Mouse (Mus musculus) bone marrow macrophage, adult 2 months (primary cell): ENCODE results near the gene Tjp1. TPM values are rescaled to one million over a fixed set of nuclear protein-coding genes. Genes with fewer than 3 reads are reported as not detected.

Source experiments
- H3K27ac ChIP-seq: 2 replicates; pipeline ENCODE4 v1.5.1; 2012; ENCODE audit warnings: low read depth, low read length; ENCODE audit not compliant: insufficient read depth
- H3K4me1 ChIP-seq: 2 replicates; pipeline ENCODE4 v1.6.1; 2012; ENCODE audit warnings: low read length; ENCODE audit not compliant: control insufficient read depth, insufficient read depth
- H3K4me3 ChIP-seq: 2 replicates; pipeline ENCODE4 v1.5.1; 2012; ENCODE audit warnings: mild to moderate bottlenecking, low read length, moderate library complexity; ENCODE audit not compliant: insufficient read depth
- CTCF ChIP-seq: IDR thresholded peaks from 2 replicates; pipeline ENCODE4 v1.5.1; 2012; ENCODE audit warnings: low read depth, mild to moderate bottlenecking, low read length, moderate library complexity
- POLR2A ChIP-seq: IDR thresholded peaks from 2 replicates; pipeline ENCODE4 v1.6.1; 2012; ENCODE audit warnings: mild to moderate bottlenecking, low read depth, low read length, borderline replicate concordance
- polyA plus RNA-seq: library from polyadenylated mRNA; stranded (reverse); fragments of >200 nt; gene quantifications from 2 replicates; pipeline ENCODE4 v1.2.4, GENCODE M21; 2012; ENCODE audit not compliant: missing spikeins, insufficient read depth, insufficient read length

Tjp1 gene
- polyA plus RNA-seq, 1 experiment: 0.87 TPM

DNA sequence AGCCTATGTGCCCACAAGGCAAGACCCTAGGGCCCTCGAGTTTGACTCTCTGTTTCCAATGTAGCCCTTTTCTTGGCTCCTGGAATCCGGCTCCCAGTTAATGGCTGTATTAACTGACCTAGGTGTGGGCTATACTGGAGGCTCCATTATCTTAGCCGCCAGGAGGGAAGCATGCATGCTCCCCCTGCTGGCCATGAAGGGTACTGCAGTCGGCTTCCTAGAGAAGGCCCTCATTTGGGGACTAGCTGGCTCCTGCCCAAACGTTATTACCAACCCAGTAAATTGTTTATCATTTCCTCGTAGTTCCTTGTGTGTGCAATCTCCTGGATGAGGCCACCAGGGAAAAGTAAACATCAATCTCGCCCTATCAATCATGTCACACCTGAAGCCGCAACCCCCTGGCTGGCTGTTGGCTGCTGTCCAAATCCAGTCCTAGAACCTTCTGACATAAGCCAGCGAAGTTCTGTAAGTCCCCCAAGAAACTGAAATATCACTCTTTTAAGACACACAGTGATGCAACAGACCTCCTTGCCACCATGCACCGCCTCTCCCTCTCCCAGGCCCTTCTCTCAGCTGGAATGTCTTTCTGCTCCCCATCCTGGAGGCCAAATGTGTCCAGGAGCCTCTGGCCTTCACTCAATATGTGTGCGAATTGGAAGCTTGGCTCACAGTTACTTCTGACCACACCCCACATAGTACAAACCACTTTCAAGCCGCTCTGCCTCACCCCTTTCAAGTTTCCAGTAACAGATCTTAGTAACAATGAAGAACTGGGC lies 7.6 kb downstream of the Tjp1 start:
- Histone ChIP-seq H3K27ac (no peak overlapping the region), H3K4me1 (no peaks in the 10 kb centered on the region), H3K4me3 (no peak overlapping the region)
- TF ChIP-seq POLR2A (no peak), CTCF (peak; percentile 82)

DNA sequence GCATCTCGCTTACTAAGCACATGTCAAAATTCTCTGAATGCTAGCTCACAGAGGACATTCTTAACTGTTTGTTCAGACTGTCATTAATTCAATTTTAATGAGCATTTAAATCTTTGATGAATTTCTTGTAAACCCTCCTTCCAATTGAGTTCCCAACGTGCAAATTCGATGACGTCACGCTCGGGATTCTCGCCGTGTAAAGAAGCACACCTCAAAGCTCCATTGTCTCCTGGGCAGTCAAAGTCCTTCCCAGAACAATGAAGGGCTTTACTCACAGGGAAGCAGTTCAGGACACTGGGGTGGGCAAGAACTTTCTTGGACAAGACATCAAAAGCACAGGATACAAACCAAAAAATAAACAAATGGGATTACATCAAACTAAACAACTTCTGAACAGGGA lies 10.7 kb downstream of the Tjp1 start:
- no peak overlapping the region for H3K4me3 ChIP-seq
- H3K4me1 ChIP-seq: no peaks in the 10 kb centered on the region
- H3K27ac ChIP-seq: no peak overlapping the region
- TF ChIP-seq POLR2A: no peak
- TF ChIP-seq CTCF: no peak

DNA sequence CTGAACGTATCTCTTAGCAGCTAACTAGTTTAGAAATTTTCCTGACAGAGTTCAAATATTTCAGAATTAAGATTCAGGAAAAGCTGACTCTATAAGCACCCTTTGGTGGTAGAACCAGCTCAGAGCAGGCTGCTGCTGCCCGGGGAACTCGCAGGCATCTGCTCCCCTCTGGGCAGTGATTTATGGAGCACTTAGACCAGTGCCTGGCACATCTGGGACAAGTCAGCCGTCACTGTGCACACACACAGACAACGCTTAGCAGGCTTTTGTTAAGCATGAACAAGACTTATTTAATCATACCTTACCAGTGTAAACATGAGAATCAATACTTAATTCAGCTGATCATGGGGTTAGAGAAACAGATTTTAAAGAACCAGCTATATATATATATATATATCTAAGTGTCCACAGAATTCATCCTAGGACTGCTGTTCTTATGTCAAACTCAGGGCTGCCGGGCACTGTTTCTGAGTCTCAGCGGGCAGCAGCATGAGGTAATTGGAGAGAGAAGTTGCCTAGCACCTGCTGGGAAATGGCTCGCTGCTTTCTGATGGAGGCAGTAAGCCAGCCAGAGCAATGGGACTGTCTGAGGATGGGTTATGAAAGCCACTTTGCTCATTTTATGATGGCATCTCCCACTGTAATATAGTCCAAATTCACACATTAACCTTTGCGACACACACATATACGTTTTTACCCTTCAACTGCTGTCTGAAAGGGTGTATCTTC lies 14.0 kb downstream of the Tjp1 start:
- H3K4me1 ChIP-seq: no peaks in the 10 kb centered on the region
- H3K27ac ChIP-seq: no peak overlapping the region
- TF ChIP-seq CTCF: no peak
- TF ChIP-seq POLR2A: no peak
- no peak overlapping the region for H3K4me3 ChIP-seq

DNA sequence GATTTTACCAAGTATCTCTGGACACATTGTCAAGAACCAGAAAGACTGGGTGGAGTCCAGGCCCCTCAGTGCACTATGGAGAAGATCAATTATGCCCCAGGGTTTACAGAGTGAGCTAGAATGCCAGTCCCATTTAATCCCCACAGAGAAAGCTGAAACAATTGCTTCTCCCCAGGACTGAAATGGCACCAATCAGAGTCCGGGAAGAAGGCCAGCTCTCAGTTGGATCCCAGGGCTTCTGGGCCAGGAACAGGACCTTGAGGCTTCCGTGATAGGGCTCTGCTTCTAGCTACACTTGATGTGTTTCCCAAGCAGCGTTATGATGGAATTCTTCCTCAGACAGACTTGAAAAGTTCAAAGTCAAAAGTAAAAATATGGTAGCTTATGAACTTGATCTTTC lies 18.2 kb downstream of the Tjp1 start:
- H3K27ac ChIP-seq: no peak overlapping the region
- H3K4me1 ChIP-seq: no peaks in the 10 kb centered on the region
- no peak for TF ChIP-seq CTCF
- TF ChIP-seq POLR2A: no peak
- H3K4me3 ChIP-seq: no peak overlapping the region

DNA sequence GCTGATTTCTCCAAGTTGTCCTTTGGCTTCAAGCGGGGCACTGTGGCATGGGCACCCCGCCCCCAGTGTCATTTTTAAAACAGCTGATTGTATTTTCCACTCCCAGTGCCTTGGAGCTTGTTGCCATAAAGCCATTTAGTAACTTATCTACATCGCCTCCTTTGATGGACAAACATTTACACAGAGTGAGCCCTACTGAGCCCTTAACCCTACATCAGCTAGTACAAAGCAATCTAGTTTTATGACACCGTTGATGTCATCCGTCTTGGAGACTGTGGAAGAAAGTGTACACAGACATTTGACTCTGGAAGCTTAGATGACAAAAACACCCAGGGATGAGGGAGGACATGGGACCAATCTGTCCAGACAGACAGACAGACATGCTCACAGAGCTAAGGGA lies 20.2 kb downstream of the Tjp1 start:
- Histone ChIP-seq H3K4me1 (no peaks in the 10 kb centered on the region), H3K27ac (no peak overlapping the region), H3K4me3 (no peak overlapping the region)
- TF ChIP-seq POLR2A: no peak
- TF ChIP-seq CTCF: no peak

DNA sequence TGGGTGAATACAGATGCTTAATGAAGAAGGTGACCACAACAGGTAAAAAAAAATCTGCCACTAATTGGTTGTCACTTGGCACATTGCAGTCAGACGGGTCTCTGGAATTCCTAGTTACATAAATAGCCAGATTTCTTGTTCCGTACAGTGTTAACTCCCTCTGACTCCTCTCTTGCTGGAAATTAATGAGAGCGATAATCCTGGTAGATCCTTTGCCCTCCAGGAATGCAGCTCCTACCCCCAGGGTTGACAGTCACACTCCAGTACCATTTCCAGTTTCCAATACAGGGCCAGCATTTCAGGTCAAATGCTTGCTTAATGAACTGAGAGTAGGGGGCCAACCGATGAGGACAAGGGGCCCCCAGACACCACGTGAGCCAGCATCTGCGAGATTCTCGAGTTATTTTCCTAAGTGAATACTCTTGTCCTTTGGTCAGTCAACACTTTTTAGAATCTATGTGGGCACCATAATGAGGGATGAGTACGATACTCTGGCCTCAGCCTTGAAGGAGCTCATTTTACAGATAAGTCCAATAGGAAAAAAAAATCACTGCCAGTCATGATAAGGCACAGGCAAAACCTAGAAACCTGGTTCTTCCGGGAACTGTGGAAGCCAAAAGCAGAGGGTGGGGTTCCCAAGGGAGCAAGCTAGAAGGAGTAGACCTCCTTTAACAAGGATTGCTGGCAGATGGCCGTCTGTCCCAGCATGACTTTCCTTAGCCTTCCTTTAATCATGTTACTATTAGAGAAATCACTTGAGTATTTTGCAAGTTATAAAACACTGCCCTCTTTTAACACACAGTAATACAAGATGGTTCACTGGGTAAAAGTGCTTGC lies 24.9 kb downstream of the Tjp1 start:
- TF ChIP-seq CTCF (no peak), POLR2A (no peak)
- H3K4me1 ChIP-seq: no peaks in the 10 kb centered on the region
- no peak overlapping the region for H3K27ac ChIP-seq
- H3K4me3 ChIP-seq: no peak overlapping the region

DNA sequence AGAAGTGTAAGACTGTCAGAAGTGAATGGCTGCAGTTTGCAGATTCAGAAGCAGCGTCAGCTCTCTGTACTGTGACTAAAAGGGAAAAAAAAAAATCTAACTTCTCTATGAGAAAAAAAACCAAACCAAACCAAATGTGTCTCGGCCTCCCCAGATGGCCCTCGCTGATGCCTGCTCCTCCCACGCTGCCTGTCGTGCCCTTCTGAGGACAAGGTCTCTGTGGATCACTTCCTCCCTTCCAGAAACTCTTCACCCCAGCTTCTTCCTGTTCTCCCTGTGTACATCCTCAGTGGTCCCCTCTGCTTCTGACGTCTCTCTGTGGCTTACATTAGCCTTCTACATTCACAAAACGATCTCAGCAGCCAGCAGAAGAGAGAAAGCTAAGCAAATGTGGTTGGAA lies 26.8 kb downstream of the Tjp1 start:
- no peak overlapping the region for H3K27ac ChIP-seq
- no peak overlapping the region for H3K4me3 ChIP-seq
- TF ChIP-seq POLR2A (no peak), CTCF (no peak)
- H3K4me1 ChIP-seq: no peaks in the 10 kb centered on the region

DNA sequence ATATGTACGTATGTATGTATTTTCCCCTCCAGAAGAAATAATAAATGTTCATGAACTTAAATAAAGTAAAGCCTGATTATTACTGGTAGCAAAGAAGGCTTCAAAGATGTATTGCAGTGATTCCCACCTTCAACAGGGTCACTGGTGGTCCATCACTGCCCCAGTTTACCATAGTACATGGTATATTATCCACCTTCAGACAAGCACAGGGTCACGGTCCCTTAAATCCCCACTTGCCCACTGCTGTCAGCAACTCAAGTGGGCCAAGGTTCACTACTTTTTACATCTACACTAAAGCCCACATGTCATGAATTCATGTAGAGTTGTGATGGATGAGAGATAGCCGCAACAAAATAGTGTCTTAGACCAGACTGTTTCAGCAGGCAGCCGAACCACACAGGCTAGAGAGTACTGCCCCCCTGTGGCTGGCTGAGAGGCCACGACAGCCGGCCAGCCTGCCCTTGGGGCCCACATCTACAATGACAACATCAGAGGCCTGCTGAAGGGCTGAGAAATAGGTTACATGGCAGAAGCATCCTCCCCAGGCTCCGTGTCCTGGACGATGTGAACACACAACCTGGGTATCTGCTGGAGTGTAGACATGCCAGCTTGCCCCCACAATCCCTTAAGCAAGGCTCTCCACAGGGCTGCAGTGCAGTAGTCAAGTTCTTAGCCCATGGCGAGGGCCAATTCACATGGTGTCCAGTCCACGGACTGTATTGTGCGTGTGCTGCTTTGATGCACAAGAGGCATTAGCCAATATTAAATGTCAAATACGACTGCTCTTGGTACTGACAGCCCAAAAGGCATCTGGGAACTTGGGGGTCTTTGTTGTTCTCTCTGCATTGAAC lies 29.6 kb downstream of the Tjp1 start:
- H3K4me1 ChIP-seq: no peaks in the 10 kb centered on the region

DNA sequence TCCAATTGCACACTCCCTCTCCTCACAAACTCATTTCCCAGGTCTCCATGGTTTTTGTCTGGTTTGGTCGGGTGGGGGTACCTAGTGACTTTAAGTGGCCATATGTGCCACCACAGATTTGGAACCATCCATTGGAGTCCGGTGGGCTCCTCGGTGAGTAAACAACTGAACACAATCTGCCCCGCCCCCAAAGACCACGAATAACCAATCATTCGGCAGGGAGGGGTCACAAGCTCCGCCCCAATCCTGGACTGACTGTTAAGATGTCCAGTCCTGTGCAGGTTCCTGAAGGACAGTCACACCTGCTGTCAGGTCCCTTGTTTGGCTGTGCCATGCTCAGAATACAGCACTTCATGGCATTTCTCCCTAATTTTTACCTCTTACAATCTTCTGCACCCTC lies 37.1 kb downstream of the Tjp1 start:
- Histone ChIP-seq H3K27ac (no peak overlapping the region), H3K4me1 (no peaks in the 10 kb centered on the region), H3K4me3 (no peak overlapping the region)
- TF ChIP-seq POLR2A (no peak), CTCF (no peak)

More for the DNA sequence above, 29.6 kb downstream of the Tjp1 start:
- no peak overlapping the region for H3K4me3 ChIP-seq
- TF ChIP-seq POLR2A: no peak
- TF ChIP-seq CTCF: no peak
- H3K27ac ChIP-seq: no peak overlapping the region
